Mouse (Mus musculus): ENCODE measurements at regions not wholly inside any gene's neighbourhood (a gene's known extent, or its start where the extent isn't known, plus 50 kb on each side); places are given as distances from the start of the nearest gene placed in this dataset.

- TF ChIP-seq CTCF (IDR thresholded peaks at IDR 0.05; ENCODE audit: control insufficient read depth, insufficient read depth, insufficient replicate concordance, low read depth, low read length) (no peak), POLR2A (IDR thresholded peaks at IDR 0.05; ENCODE audit: control insufficient read depth, low read depth, low read length) (no peak)
Measured at GRCm38 (mm10) chr7:64033388-64033787, 94.7 kb upstream of the Klf13 start.

All from testis, adult 2 months (tissue).